Mouse (Mus musculus) cerebellum, adult 2 months (tissue): ENCODE data around the gene Trpc7.

Source experiments
- CTCF ChIP-seq: fragments of 200-500 bp; IDR thresholded peaks from 2 replicates; pipeline ENCODE4 v1.5.1; 2011; ENCODE audit warnings: low read depth, mild to moderate bottlenecking, control low read depth, low read length, moderate library complexity, borderline replicate concordance; ENCODE audit not compliant: insufficient read depth
- POLR2A ChIP-seq: fragments of 200-500 bp; IDR thresholded peaks from 2 replicates; pipeline ENCODE4 v1.6.1; 2011; ENCODE audit warnings: low read length, control low read depth, borderline replicate concordance; ENCODE audit not compliant: insufficient read depth

DNA sequence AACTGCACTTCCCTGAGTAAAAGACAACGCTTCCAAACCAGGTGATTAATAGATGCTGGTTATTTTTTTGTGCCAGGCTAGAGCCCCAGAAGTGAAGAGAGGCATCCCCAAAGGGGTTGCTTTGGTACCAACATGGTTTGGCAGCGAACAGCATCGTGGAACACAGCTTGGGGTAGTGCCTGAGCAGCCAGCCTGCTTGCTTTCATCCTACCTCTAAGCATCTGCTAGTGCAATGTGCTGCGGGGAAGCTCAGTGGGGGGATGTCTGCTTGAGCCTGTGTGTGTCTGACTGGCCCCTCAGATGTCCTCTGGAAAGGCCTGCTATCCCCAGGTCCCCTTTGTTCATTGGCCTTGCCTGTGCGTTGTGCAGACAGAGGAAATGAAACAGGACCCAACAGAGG lies 42.4 kb downstream of the Trpc7 start:
- TF ChIP-seq POLR2A, result no peak
- no peak for TF ChIP-seq CTCF
